Mouse (Mus musculus): ENCODE data around the gene Gm13285. TPM values are rescaled to one million over a fixed set of nuclear protein-coding genes. Genes with fewer than 3 reads are reported as not detected.
"Not testable (repeated sequence)": the region's sequence is repeated elsewhere in the genome, so short reads cannot be mapped to it uniquely, and the experiment has no call there.

Gene Gm13285
- polyA plus RNA-seq, 2 experiments = 0.65 TPM; not detected in 1

GRCm38 (mm10) chr4:88805231-88805630 is 5.8 kb downstream of the Gm13285 start, which contains the start of gene Gm13288:
Gene Gm13288, plus strand, starts transcription at chr4:88805531.
- H3K27ac ChIP-seq (replicated peaks; ENCODE audit: low read depth, low read length); H3K9ac ChIP-seq (ENCODE audit: low read depth, low read length, severe bottlenecking); DNase-seq (ENCODE audit: low spot score); H3K27me3 ChIP-seq (ENCODE audit: control insufficient read depth, insufficient read depth, low read length); ATAC-seq (ENCODE audit: low FRiP score, low read depth); H3K9me3 ChIP-seq (ENCODE audit: control insufficient read depth, low read length); H3K4me2 ChIP-seq (replicated peaks; ENCODE audit: low read depth, low read length, severe bottlenecking); H3K4me1 ChIP-seq (ENCODE audit: control insufficient read depth, insufficient read depth, low read length); H3K36me3 ChIP-seq (ENCODE audit: control insufficient read depth, insufficient read depth, low read length): not testable (repeated sequence)
- no CpG with 5 or more reads among the region's 8 CpGs for WGBS
- 0 out of 2 replicates have a peak within 1 kb of the TSS, but pooled peaks have one; percentile 15 for H3K4me3 ChIP-seq (replicated peaks; ENCODE audit: low read length)

DNA sequence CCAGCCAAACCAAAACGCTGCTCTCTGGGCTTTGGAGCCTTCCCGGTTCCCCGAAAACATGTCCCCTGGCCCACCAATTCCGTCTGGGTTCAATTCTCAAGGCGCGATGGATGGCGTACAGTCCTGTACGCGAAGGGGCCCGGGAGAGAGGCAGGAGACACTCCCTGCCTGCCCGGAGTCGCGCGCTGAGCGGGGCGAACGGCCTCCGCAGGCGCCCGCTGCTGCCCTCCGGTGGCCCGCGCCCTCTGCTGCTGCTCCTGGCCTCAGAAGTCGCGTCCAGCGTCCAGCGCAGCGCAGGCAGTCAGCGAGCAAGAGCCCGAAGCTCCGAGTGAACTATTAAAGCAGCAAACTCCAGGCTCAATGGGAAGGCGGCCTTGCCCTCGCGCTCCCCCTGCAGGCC is 6.3 kb downstream of the Gm13285 start:
- H3K4me1 ChIP-seq (ENCODE audit: control insufficient read depth, insufficient read depth, low read length); H3K36me3 ChIP-seq (ENCODE audit: control insufficient read depth, insufficient read depth, low read length); H3K9ac ChIP-seq (ENCODE audit: low read depth, low read length, severe bottlenecking); H3K27ac ChIP-seq (replicated peaks; ENCODE audit: low read depth, low read length); DNase-seq (ENCODE audit: low spot score); H3K4me2 ChIP-seq (replicated peaks; ENCODE audit: low read depth, low read length, severe bottlenecking); ATAC-seq (ENCODE audit: low FRiP score, low read depth); H3K9me3 ChIP-seq (ENCODE audit: control insufficient read depth, low read length); H3K27me3 ChIP-seq (ENCODE audit: control insufficient read depth, insufficient read depth, low read length): not testable (repeated sequence)
- WGBS = 0% methylated on average over 11 of the region's 34 CpGs
- H3K4me3 ChIP-seq (replicated peaks; ENCODE audit: low read length) = 0 out of 2 replicates have a peak overlapping the region, but pooled peaks have one; percentile 15

DNA sequence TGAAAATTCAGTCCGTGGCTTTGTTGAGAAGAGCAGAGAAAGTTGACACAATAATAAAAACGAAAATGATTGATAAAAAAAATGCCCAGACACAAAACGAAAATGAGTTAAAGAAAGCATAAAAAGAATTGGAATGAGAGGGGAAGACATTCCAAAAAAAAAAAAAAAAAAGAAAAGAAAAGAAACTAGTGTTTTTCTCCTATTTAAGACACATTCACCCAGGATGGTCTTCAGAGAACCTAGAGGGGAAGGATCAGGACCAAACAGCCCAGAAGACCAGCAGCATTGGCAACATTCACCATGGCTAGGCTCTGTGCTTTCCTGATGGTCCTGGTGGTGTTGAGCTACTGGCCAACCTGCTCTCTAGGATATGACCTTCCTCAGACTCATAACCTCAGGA is 16.5 kb downstream of the Gm13285 start, which contains the start of gene Ifna7:
Gene Ifna7 (plus strand): TSS at position 301 of the 400 bp plus-strand sequence.
- H3K4me3 ChIP-seq (replicated peaks; ENCODE audit: low read length) = no peak within 1 kb of the TSS
- no peak within 1 kb of the TSS for H3K4me2 ChIP-seq (replicated peaks; ENCODE audit: low read depth, low read length, severe bottlenecking)
- H3K27ac ChIP-seq (replicated peaks; ENCODE audit: low read depth, low read length) = no peak within 1 kb of the TSS
- ATAC-seq (ENCODE audit: low FRiP score, low read depth) (no peak), DNase-seq (ENCODE audit: low spot score) (no peak)
- WGBS = 59% methylated on average over 3 of the region's 3 CpGs
- H3K27me3 ChIP-seq (ENCODE audit: control insufficient read depth, insufficient read depth, low read length) = no peaks in the 10 kb centered on the region
- no peaks in the 10 kb centered on the region for H3K4me1 ChIP-seq (ENCODE audit: control insufficient read depth, insufficient read depth, low read length)
- no peak within 1 kb of the TSS for H3K9ac ChIP-seq (ENCODE audit: low read depth, low read length, severe bottlenecking)
- no peaks in the 10 kb centered on the region for H3K9me3 ChIP-seq (ENCODE audit: control insufficient read depth, low read length)
- no peaks in the 10 kb centered on the region for H3K36me3 ChIP-seq (ENCODE audit: control insufficient read depth, insufficient read depth, low read length)
- TF ChIP-seq POLR2A (IDR thresholded peaks at IDR 0.05; ENCODE audit: borderline replicate concordance, extremely low read depth, insufficient read depth, insufficient read length) = no peak

- 75% methylated on average over 1 of the region's 1 CpGs for WGBS
- no peak for TF ChIP-seq POLR2A (IDR thresholded peaks at IDR 0.05; ENCODE audit: borderline replicate concordance, extremely low read depth, insufficient read depth, insufficient read length)
These were observed 20.2 kb downstream of the Gm13285 start, which contains the start of gene Ifna11 for GRCm38 (mm10) chr4:88819659-88820058. Gene Ifna11, plus strand, starts transcription at chr4:88819959.

DNA sequence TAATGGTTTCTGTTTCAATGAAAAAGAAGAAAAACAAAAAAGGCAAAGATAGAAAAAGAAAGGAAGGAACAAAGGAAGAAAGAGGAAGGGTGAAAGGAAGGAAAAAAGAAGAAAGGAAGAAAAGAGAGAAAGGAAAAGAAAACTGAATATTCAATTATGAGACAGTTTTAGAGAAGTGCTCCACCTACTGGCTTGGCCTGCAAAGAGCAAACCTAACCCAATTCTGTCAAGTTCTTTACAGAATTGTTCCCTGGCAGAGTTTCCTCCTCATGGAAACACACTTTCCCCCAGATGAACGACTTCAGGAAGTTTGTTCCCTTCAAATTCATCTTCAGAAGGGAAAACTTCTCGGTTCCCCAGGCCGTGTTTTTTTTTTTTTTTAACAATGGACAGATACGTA is 23.5 kb downstream of the Gm13285 start:
- H3K36me3 ChIP-seq (ENCODE audit: control insufficient read depth, insufficient read depth, low read length) = no peaks in the 10 kb centered on the region
- TF ChIP-seq POLR2A (IDR thresholded peaks at IDR 0.05; ENCODE audit: borderline replicate concordance, extremely low read depth, insufficient read depth, insufficient read length) = no peak
- no peaks in the 10 kb centered on the region for H3K4me1 ChIP-seq (ENCODE audit: control insufficient read depth, insufficient read depth, low read length)
- H3K9ac ChIP-seq (ENCODE audit: low read depth, low read length, severe bottlenecking) = no peak overlapping the region
- H3K9me3 ChIP-seq (ENCODE audit: control insufficient read depth, low read length) = no peaks in the 10 kb centered on the region
- no peak overlapping the region for H3K27ac ChIP-seq (replicated peaks; ENCODE audit: low read depth, low read length)
- 23% methylated on average over 4 of the region's 4 CpGs for WGBS
- no peak for ATAC-seq (ENCODE audit: low FRiP score, low read depth)
- H3K27me3 ChIP-seq (ENCODE audit: control insufficient read depth, insufficient read depth, low read length) = no peaks in the 10 kb centered on the region
- DNase-seq (ENCODE audit: low spot score) = peak; percentile 11
- no peak overlapping the region for H3K4me2 ChIP-seq (replicated peaks; ENCODE audit: low read depth, low read length, severe bottlenecking)
- no peak overlapping the region for H3K4me3 ChIP-seq (replicated peaks; ENCODE audit: low read length)

More at GRCm38 (mm10) chr4:88819659-88820058, 20.2 kb downstream of the Gm13285 start, which contains the start of gene Ifna11:
- ATAC-seq (ENCODE audit: low FRiP score, low read depth) = no peak
- H3K9me3 ChIP-seq (ENCODE audit: control insufficient read depth, low read length) = no peaks in the 10 kb centered on the region
- no peaks in the 10 kb centered on the region for H3K27me3 ChIP-seq (ENCODE audit: control insufficient read depth, insufficient read depth, low read length)
- no peak within 1 kb of the TSS for H3K27ac ChIP-seq (replicated peaks; ENCODE audit: low read depth, low read length)
- H3K9ac ChIP-seq (ENCODE audit: low read depth, low read length, severe bottlenecking) = no peak within 1 kb of the TSS
- H3K4me2 ChIP-seq (replicated peaks; ENCODE audit: low read depth, low read length, severe bottlenecking) = no peak within 1 kb of the TSS
- H3K4me1 ChIP-seq (ENCODE audit: control insufficient read depth, insufficient read depth, low read length) = no peaks in the 10 kb centered on the region
- H3K4me3 ChIP-seq (replicated peaks; ENCODE audit: low read length) = no peak within 1 kb of the TSS
- H3K36me3 ChIP-seq (ENCODE audit: control insufficient read depth, insufficient read depth, low read length) = no peaks in the 10 kb centered on the region
- DNase-seq (ENCODE audit: low spot score) = no peak

DNA sequence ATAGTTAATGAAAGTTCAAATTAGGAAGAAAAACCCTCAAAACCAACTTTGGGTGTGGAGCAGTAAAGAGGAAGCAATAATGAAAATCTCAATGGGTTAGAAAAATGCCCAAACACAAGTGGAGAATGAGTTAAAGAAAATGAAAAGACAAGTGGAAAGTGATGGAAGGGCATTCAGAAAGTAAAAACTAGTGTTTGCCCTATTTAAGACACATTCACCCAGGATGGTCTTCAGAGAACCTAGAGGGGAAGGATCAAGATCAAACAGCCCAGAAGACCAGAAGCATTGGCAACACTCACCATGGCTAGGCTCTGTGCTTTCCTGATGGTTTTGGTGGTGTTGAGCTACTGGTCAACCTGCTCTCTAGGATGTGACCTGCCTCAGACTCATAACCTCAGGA is 27.7 kb downstream of the Gm13285 start, which contains the start of gene Ifna6:
Gene Ifna6 (plus strand): TSS at position 301 of the 400 bp plus-strand sequence.
- not testable (repeated sequence) for H3K36me3 ChIP-seq (ENCODE audit: control insufficient read depth, insufficient read depth, low read length); DNase-seq (ENCODE audit: low spot score); H3K27me3 ChIP-seq (ENCODE audit: control insufficient read depth, insufficient read depth, low read length); H3K4me3 ChIP-seq (replicated peaks; ENCODE audit: low read length); H3K9ac ChIP-seq (ENCODE audit: low read depth, low read length, severe bottlenecking); H3K27ac ChIP-seq (replicated peaks; ENCODE audit: low read depth, low read length); H3K4me1 ChIP-seq (ENCODE audit: control insufficient read depth, insufficient read depth, low read length); H3K4me2 ChIP-seq (replicated peaks; ENCODE audit: low read depth, low read length, severe bottlenecking); H3K9me3 ChIP-seq (ENCODE audit: control insufficient read depth, low read length); ATAC-seq (ENCODE audit: low FRiP score, low read depth)

Measured in limb, embryonic 14.5 days (tissue).